9 mouse cellular contexts compared by ENCODE assay signal in the genomic region with DNA sequence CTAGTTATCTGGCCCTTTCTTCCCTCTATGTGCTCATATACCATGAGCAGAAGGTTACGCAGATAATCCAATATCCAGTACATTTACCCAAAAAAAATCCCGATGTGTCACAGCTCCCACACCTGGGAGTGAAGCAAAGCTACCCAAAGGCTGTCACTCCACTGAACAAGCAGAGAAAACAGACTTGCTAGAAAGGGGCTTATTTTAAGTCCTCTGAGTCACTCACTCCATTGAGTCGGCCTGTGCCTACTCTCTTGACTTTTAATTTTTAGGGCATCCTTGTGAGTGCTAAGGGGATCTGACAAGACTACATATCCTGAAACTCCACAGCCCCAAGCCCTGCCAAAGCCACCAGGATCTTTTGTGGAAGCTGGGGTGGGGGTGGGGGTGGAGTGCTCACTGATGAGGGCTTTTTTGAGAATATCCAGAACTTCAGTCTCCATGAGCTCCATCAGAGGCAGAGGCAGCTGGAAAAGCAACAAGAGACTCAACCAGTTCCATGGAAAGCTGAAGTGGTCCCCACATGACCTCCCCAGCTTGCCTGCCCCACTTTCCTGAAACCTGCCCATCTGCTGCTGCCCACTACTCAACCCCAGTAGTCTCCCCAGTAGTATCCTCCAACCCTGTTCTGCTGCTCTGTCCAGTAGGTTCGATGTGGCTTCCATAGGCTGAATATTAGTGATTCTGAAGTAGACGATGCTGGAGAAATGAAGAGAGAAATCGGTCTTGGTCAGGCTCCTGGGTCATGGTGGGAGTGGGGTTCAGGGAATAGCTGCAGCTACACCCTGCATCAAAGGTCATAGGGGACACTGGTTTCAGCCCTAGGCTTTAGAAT. TPM values are rescaled to one million over a fixed set of nuclear protein-coding genes. Genes with fewer than 3 reads are reported as not detected.
DNase-seq lines count a peak whose midpoint lies in the region; ATAC-seq and TF ChIP-seq lines count a peak whose summit lies in the region.
"Had no signal": no experiment of that assay in that cellular context is flagged by ENCODE, and none has a peak within 500 bp of the region (broad histone marks: within the 10 kb centered on the region; RNA-seq: fewer than 3 reads in every experiment).

No protein-coding gene starts in this region.

- H3K27me3 ChIP-seq in forebrain, embryonic 10.5 days (ENCODE audit: poor library complexity, severe bottlenecking) = peaks cover 61% of the 10 kb centered on the region
- peaks cover 55% of the 10 kb centered on the region for H3K27me3 ChIP-seq in forebrain, embryonic 14.5 days (replicated peaks; ENCODE audit: control insufficient read depth, insufficient read depth, low read length)
- peaks cover 36% of the 10 kb centered on the region for H3K27me3 ChIP-seq in heart, postnatal 0 days (ENCODE audit: control insufficient read depth, insufficient read depth, low read length)
- peaks cover 47% of the 10 kb centered on the region for H3K27me3 ChIP-seq in midbrain, embryonic 16.5 days (ENCODE audit: control insufficient read depth, insufficient read depth, low read depth, low read length)

- no peak for TF ChIP-seq EP300 in heart, postnatal 0 days (IDR thresholded peaks at IDR 0.05; ENCODE audit: low read depth)

- peaks cover 59% of the 10 kb centered on the region for H3K4me1 ChIP-seq in forebrain, embryonic 10.5 days
- H3K4me1 ChIP-seq in forebrain, embryonic 14.5 days (ENCODE audit: control insufficient read depth, insufficient read depth, low read length) = peaks cover 19% of the 10 kb centered on the region
- H3K4me1 ChIP-seq in heart, postnatal 0 days (ENCODE audit: control insufficient read depth, insufficient read depth) = peaks cover 30% of the 10 kb centered on the region
- H3K4me1 ChIP-seq in midbrain, embryonic 16.5 days (ENCODE audit: control insufficient read depth, insufficient read depth, low read length) = peaks cover 20% of the 10 kb centered on the region

- no peak overlapping the region for H3K9ac ChIP-seq in forebrain, embryonic 14.5 days (ENCODE audit: low read length)
- H3K9ac ChIP-seq in heart, postnatal 0 days (replicated peaks; ENCODE audit: low read depth, low read length) = peak overlapping the region; percentile 47; the same call in 1 of the 2 replicates
- no peak overlapping the region for H3K9ac ChIP-seq in midbrain, embryonic 16.5 days (ENCODE audit: low read depth, low read length)
- H3K9ac ChIP-seq: limb, embryonic 12.5 days had no signal

- 59% methylated on average over 6 of the region's 6 CpGs for WGBS in forebrain, embryonic 10.5 days
- 64% methylated on average over 6 of the region's 6 CpGs for WGBS in forebrain, embryonic 14.5 days
- 66% methylated on average over 6 of the region's 6 CpGs for WGBS in heart, postnatal 0 days
- WGBS in midbrain, embryonic 16.5 days = 68% methylated on average over 6 of the region's 6 CpGs

- 0 out of 2 replicates have a peak, but pooled peaks cover 3% of the 10 kb centered on the region for H3K9me3 ChIP-seq in forebrain, embryonic 10.5 days
- H3K9me3 ChIP-seq in forebrain, embryonic 14.5 days (replicated peaks; ENCODE audit: control insufficient read depth, low read length) = no peaks in the 10 kb centered on the region
- no peaks in the 10 kb centered on the region for H3K9me3 ChIP-seq in heart, postnatal 0 days (replicated peaks; ENCODE audit: control insufficient read depth, low read length)
- no peaks in the 10 kb centered on the region for H3K9me3 ChIP-seq in midbrain, embryonic 16.5 days (replicated peaks; ENCODE audit: control insufficient read depth, low read length, poor library complexity, severe bottlenecking)

- no peak for DNase-seq in forebrain, embryonic 10.5 days (ENCODE audit: extremely low spot score, low spot score)
- no peak for DNase-seq in forebrain, embryonic 14.5 days (ENCODE audit: low spot score)
- no peak for DNase-seq in left cerebral cortex, adult 2 months (ENCODE audit: extremely low spot score in 1 of 2, low spot score in 2 of 2)
- DNase-seq in left cerebral cortex, adult 18-20 months (ENCODE audit: low spot score in 2 of 2) = no peak
- no peak for DNase-seq in heart, postnatal 0 days (ENCODE audit: low spot score)
- DNase-seq in thymus, postnatal 4 days = no peak
- no peak for DNase-seq in left cerebral cortex, adult 9 months (ENCODE audit: low spot score in 2 of 2)

- peaks cover 2% of the 10 kb centered on the region; the same call in 1 of the 2 replicates for H3K36me3 ChIP-seq in forebrain, embryonic 10.5 days (replicated peaks)
- H3K36me3 ChIP-seq in forebrain, embryonic 14.5 days (ENCODE audit: control insufficient read depth, insufficient read depth, low read length) = peaks cover 6% of the 10 kb centered on the region
- H3K36me3 ChIP-seq in heart, postnatal 0 days (replicated peaks; ENCODE audit: control insufficient read depth, insufficient read depth, low read length) = 0 out of 2 replicates have a peak, but pooled peaks cover 8% of the 10 kb centered on the region
- no peaks in the 10 kb centered on the region for H3K36me3 ChIP-seq in midbrain, embryonic 16.5 days (ENCODE audit: control insufficient read depth, insufficient read depth, low read length)
- H3K36me3 ChIP-seq: limb, embryonic 12.5 days had no signal

- intact Hi-C loops in left cerebral cortex, adult 2 months (cut with DNase I) = loop anchor here (2.0 to 5.0 kb wide), 2 partner anchors 56 to 114 kb away; a partner anchor contains a TSS

- H3K27ac ChIP-seq in forebrain, embryonic 10.5 days = no peak overlapping the region
- no peak overlapping the region for H3K27ac ChIP-seq in forebrain, embryonic 14.5 days (ENCODE audit: low read depth, low read length)
- H3K27ac ChIP-seq in left cerebral cortex, adult 2 months = peak overlapping the region; percentile 98
- peak overlapping the region; percentile 91 for H3K27ac ChIP-seq in heart, postnatal 0 days (ENCODE audit: low read depth)
- H3K27ac ChIP-seq in midbrain, embryonic 16.5 days (ENCODE audit: low read length) = no peak overlapping the region
- H3K27ac ChIP-seq: limb, embryonic 12.5 days had no signal

- peak overlapping the region; percentile 81; the same call in 1 of the 2 replicates for H3K4me3 ChIP-seq in forebrain, embryonic 10.5 days
- H3K4me3 ChIP-seq in forebrain, embryonic 14.5 days (ENCODE audit: low read depth, low read length) = no peak overlapping the region
- H3K4me3 ChIP-seq in left cerebral cortex, adult 2 months = peak overlapping the region; percentile 82; the same call in 1 of the 2 replicates
- peak overlapping the region; percentile 86; the same call in 1 of the 2 replicates for H3K4me3 ChIP-seq in heart, postnatal 0 days (ENCODE audit: low read depth, low read length)
- peak overlapping the region; percentile 69 for H3K4me3 ChIP-seq in midbrain, embryonic 16.5 days (ENCODE audit: low read depth, low read length)

- no peak for ATAC-seq in forebrain, embryonic 14.5 days
- no peak for ATAC-seq in heart, postnatal 0 days (ENCODE audit: insufficient read depth, low read depth)
- ATAC-seq in midbrain, embryonic 16.5 days = no peak

- TF ChIP-seq CTCF in left cerebral cortex, adult 2 months (IDR thresholded peaks at IDR 0.05) = no peak
- TF ChIP-seq CTCF in heart, postnatal 0 days (IDR thresholded peaks at IDR 0.05; ENCODE audit: low read depth) = no peak

- no peak overlapping the region for H3K4me2 ChIP-seq in forebrain, embryonic 14.5 days (ENCODE audit: low read length)
- peak overlapping the region; percentile 90; the same call in 1 of the 2 replicates for H3K4me2 ChIP-seq in heart, postnatal 0 days (ENCODE audit: low read depth, low read length)
- peak overlapping the region; percentile 90 for H3K4me2 ChIP-seq in midbrain, embryonic 16.5 days (ENCODE audit: low read length)

RNA-seq across cellular contexts. Expression of a gene that starts 1.5 kb away (rescaled TPM):
- 8.4 and 9.0 TPM in 2 replicates for polyA plus RNA-seq in forebrain, embryonic 10.5 days (2016; fragmentation: Nextera tagmentation; extraction: Ambion mirVana)
- polyA plus RNA-seq in forebrain, embryonic 14.5 days (2014; fragmentation: Nextera tagmentation; extraction: Ambion mirVana) = 6.3 and 7.0 TPM in 2 replicates
- 10 to 100 TPM; 66.8 to 69.2 TPM for total RNA-seq in left cerebral cortex, adult 2 months (2021)
- total RNA-seq in left cerebral cortex, adult 18-20 months (2021) = 10 to 100 TPM; 69.5 to 72.2 TPM
- total RNA-seq in heart, postnatal 0 days (2014; rRNA removed; ENCODE audit: low replicate concordance) = 189 and 194 TPM in 2 replicates
- 49.1 and 51.7 TPM in 2 replicates for polyA plus RNA-seq in heart, postnatal 0 days (2015; fragmentation: Nextera tagmentation; extraction: Ambion mirVana)
- polyA plus RNA-seq in midbrain, embryonic 16.5 days (2015; fragmentation: Nextera tagmentation; extraction: Ambion mirVana) = 13.2 and 13.4 TPM in 2 replicates

RNA-seq across cellular contexts. Expression of a gene that starts 2.1 kb away (rescaled TPM):
- polyA plus RNA-seq in forebrain, embryonic 10.5 days (2016; fragmentation: Nextera tagmentation; extraction: Ambion mirVana) = 0.55 and 0.60 TPM in 2 replicates
- 0.45 and 1.1 TPM in 2 replicates for polyA plus RNA-seq in forebrain, embryonic 14.5 days (2014; fragmentation: Nextera tagmentation; extraction: Ambion mirVana)
- total RNA-seq in left cerebral cortex, adult 2 months (2021) = 10 to 100 TPM; 23.1 TPM
- total RNA-seq in left cerebral cortex, adult 18-20 months (2021) = 10 to 100 TPM; 16.9 to 22.5 TPM
- total RNA-seq in heart, postnatal 0 days (2014; rRNA removed; ENCODE audit: low replicate concordance) = not detected in 2 replicates
- 2.2 and 2.5 TPM in 2 replicates for polyA plus RNA-seq in heart, postnatal 0 days (2015; fragmentation: Nextera tagmentation; extraction: Ambion mirVana)
- 0.85 and 1.9 TPM in 2 replicates for polyA plus RNA-seq in midbrain, embryonic 16.5 days (2015; fragmentation: Nextera tagmentation; extraction: Ambion mirVana)

RNA-seq across cellular contexts. Expression of a gene that starts 11.2 kb away (rescaled TPM):
- polyA plus RNA-seq in forebrain, embryonic 10.5 days (2016; fragmentation: Nextera tagmentation; extraction: Ambion mirVana) = 0.24 TPM in 1 of 2 replicates, not detected in the other
- 0.77 and 0.98 TPM in 2 replicates for polyA plus RNA-seq in forebrain, embryonic 14.5 days (2014; fragmentation: Nextera tagmentation; extraction: Ambion mirVana)
- total RNA-seq in left cerebral cortex, adult 2 months (2021) = 10 to 100 TPM; 39.1 to 39.2 TPM
- 10 to 100 TPM; 29.2 to 37.4 TPM for total RNA-seq in left cerebral cortex, adult 18-20 months (2021)
- total RNA-seq in heart, postnatal 0 days (2014; rRNA removed; ENCODE audit: low replicate concordance) = not detected in 2 replicates
- polyA plus RNA-seq in heart, postnatal 0 days (2015; fragmentation: Nextera tagmentation; extraction: Ambion mirVana) = 0.04 and 0.30 TPM in 2 replicates
- 7.7 and 11.7 TPM in 2 replicates for polyA plus RNA-seq in midbrain, embryonic 16.5 days (2015; fragmentation: Nextera tagmentation; extraction: Ambion mirVana)

RNA-seq across cellular contexts. Expression of a gene that starts 13.2 kb away (rescaled TPM):
- 144 and 154 TPM in 2 replicates for polyA plus RNA-seq in forebrain, embryonic 10.5 days (2016; fragmentation: Nextera tagmentation; extraction: Ambion mirVana)
- polyA plus RNA-seq in forebrain, embryonic 14.5 days (2014; fragmentation: Nextera tagmentation; extraction: Ambion mirVana) = 229 and 233 TPM in 2 replicates
- total RNA-seq in left cerebral cortex, adult 2 months (2021) = 100 to 1,000 TPM; 315 to 354 TPM
- 100 to 1,000 TPM; 367 to 381 TPM for total RNA-seq in left cerebral cortex, adult 18-20 months (2021)
- total RNA-seq in heart, postnatal 0 days (2014; rRNA removed; ENCODE audit: low replicate concordance) = 215 and 344 TPM in 2 replicates
- polyA plus RNA-seq in heart, postnatal 0 days (2015; fragmentation: Nextera tagmentation; extraction: Ambion mirVana) = 623 and 629 TPM in 2 replicates
- polyA plus RNA-seq in midbrain, embryonic 16.5 days (2015; fragmentation: Nextera tagmentation; extraction: Ambion mirVana) = 353 and 382 TPM in 2 replicates

RNA-seq across cellular contexts. Expression of a gene that starts 13.6 kb away (rescaled TPM):
- polyA plus RNA-seq in forebrain, embryonic 10.5 days (2016; fragmentation: Nextera tagmentation; extraction: Ambion mirVana) = 155 and 159 TPM in 2 replicates
- 125 and 150 TPM in 2 replicates for polyA plus RNA-seq in forebrain, embryonic 14.5 days (2014; fragmentation: Nextera tagmentation; extraction: Ambion mirVana)
- total RNA-seq in left cerebral cortex, adult 2 months (2021) = 10 to 100 TPM; 40.0 to 43.4 TPM
- total RNA-seq in left cerebral cortex, adult 18-20 months (2021) = 10 to 100 TPM; 46.2 to 46.4 TPM
- total RNA-seq in heart, postnatal 0 days (2014; rRNA removed; ENCODE audit: low replicate concordance) = 61.8 and 61.9 TPM in 2 replicates
- polyA plus RNA-seq in heart, postnatal 0 days (2015; fragmentation: Nextera tagmentation; extraction: Ambion mirVana) = 57.6 and 61.4 TPM in 2 replicates
- polyA plus RNA-seq in midbrain, embryonic 16.5 days (2015; fragmentation: Nextera tagmentation; extraction: Ambion mirVana) = 95.3 and 107 TPM in 2 replicates

Comparison
In these comparisons a context has a peak if more than half of its experiments do, and no peak if none do; other contexts are left out.
1. H3K27ac ChIP-seq: peak in left cerebral cortex, adult 2 months (single experiment) and heart, postnatal 0 days (single experiment); none in forebrain, embryonic 10.5 days (single experiment), forebrain, embryonic 14.5 days (single experiment) and midbrain, embryonic 16.5 days (single experiment).